Mouse (Mus musculus): ENCODE measurements around the gene Rps6kb1. TPM values are rescaled to one million over a fixed set of nuclear protein-coding genes. Genes with fewer than 3 reads are reported as not detected.

Gene Rps6kb1
- polyA plus RNA-seq, 1 experiment from 2014 or later: 40.7 TPM

GRCm38 (mm10) chr11:86453991-86454390 lies 90.6 kb downstream of the Rps6kb1 start:
- TF ChIP-seq EP300 (optimal IDR thresholded peaks at IDR 0.05) (no peak), CTCF (IDR thresholded peaks at IDR 0.05; ENCODE audit: low read depth) (no peak)

More at GRCm38 (mm10) chr11:86453991-86454390, 90.6 kb downstream of the Rps6kb1 start:
- no peaks in the 10 kb centered on the region for H3K36me3 ChIP-seq (ENCODE audit: control insufficient read depth, insufficient read depth, low read length)
- no peak overlapping the region for H3K4me2 ChIP-seq (replicated peaks; ENCODE audit: low read depth)
- H3K9me3 ChIP-seq (ENCODE audit: control insufficient read depth, low read length): no peaks in the 10 kb centered on the region
- H3K9ac ChIP-seq (ENCODE audit: low read length): no peak overlapping the region
- DNase-seq (ENCODE audit: low spot score) (no peak), ATAC-seq (ENCODE audit: low FRiP score, low TSS enrichment) (no peak)
- no peaks in the 10 kb centered on the region for H3K4me1 ChIP-seq (replicated peaks; ENCODE audit: control insufficient read depth, insufficient read depth)
- WGBS: 86% methylated on average over 5 of the region's 5 CpGs
- no peak overlapping the region for H3K4me3 ChIP-seq (ENCODE audit: low read depth, low read length)
- no peaks in the 10 kb centered on the region for H3K27me3 ChIP-seq (ENCODE audit: control insufficient read depth, insufficient read depth, low read length)
- no peak overlapping the region for H3K27ac ChIP-seq (replicated peaks)

MicroRNAs within 50 kb of the gene (microRNA counts, 519-probe panel; counts per million panel counts)
- 7,127 counts per million, percentile 91 among the panel's probes with 10 or more counts for microRNA mmu-miR-21

Small RNA genes within 50 kb of the gene (microRNA-seq; reads per million reads assigned to microRNA genes)
- gene Mir21a: 43,170 reads per million, percentile 99 among the genes with 10 or more reads in this experiment

Other genes with a start within 250 kb of the Rps6kb1 start
- gene Med13, start 187.2 kb downstream of the Rps6kb1 start, polyA plus RNA-seq (2015; fragmentation: Nextera tagmentation; extraction: Ambion mirVana): 4.4 TPM in 2 replicates
- gene Rnft1, start 60.1 kb downstream of the Rps6kb1 start, polyA plus RNA-seq (2015; fragmentation: Nextera tagmentation; extraction: Ambion mirVana): 58.2 and 60.8 TPM in 2 replicates
- 7.6 and 7.8 TPM in 2 replicates for gene Tubd1, start 186 bp upstream of the Rps6kb1 start, polyA plus RNA-seq (2015; fragmentation: Nextera tagmentation; extraction: Ambion mirVana)
- gene Vmp1, start 139.0 kb upstream of the Rps6kb1 start, polyA plus RNA-seq (2015; fragmentation: Nextera tagmentation; extraction: Ambion mirVana): 162 and 181 TPM in 2 replicates
- gene Ptrh2, start 139.2 kb upstream of the Rps6kb1 start, polyA plus RNA-seq (2015; fragmentation: Nextera tagmentation; extraction: Ambion mirVana): 19.4 and 19.8 TPM in 2 replicates
- 63.8 and 64.5 TPM in 2 replicates for gene Cltc, start 212.8 kb upstream of the Rps6kb1 start, polyA plus RNA-seq (2015; fragmentation: Nextera tagmentation; extraction: Ambion mirVana)